In the genomic region with DNA sequence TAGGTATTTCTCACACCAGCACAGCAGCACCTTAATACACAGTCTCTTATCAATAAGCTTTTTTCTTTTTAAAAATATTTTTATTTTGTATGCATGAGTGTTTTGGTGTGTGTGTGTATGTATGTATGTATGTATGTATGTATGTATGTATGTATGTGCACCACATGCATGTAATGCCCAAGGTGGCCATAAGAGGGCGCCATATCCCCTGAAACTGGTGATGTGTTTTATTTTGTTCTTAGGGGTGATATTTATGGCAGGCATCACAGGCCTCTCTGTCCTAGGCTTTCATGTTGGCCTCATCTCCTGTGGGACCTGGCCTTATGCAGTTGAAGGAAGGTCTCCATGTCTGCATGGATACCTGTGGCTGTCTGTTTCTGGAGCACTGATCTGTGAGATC, we compare ENCODE assay signal across 1 mouse cellular context.
TF ChIP-seq lines count a peak whose summit lies in the region.

No protein-coding gene starts in this region.

TF ChIP-seq in MEL, 35 proteins besides CTCF, POLR2A, EP300 and RAD21 (continued from another document):
- TF ChIP-seq GABPA (IDR thresholded peaks at IDR 0.05; ENCODE audit: low read depth, low read length) (no peak), TAL1 (IDR thresholded peaks at IDR 0.05; ENCODE audit: low read length) (no peak), POLR2AphosphoS2 (IDR thresholded peaks at IDR 0.05; ENCODE audit: low read length) (no peak), JUND (IDR thresholded peaks at IDR 0.05; ENCODE audit: low read depth, low read length) (no peak), RCOR1 (IDR thresholded peaks at IDR 0.05; ENCODE audit: low read depth, low read length) (no peak)
TF ChIP-seq in MEL: peak in this region for 0.
